Comparison of ENCODE assay signal across 8 mouse cellular contexts in genomic region chr5:34949769-34950211, GRCm38 (mm10). TPM values are rescaled to one million over a fixed set of nuclear protein-coding genes. Genes with fewer than 3 reads are reported as not detected.
DNase-seq lines count a peak whose midpoint lies in the region; ATAC-seq and TF ChIP-seq lines count a peak whose summit lies in the region.

No protein-coding gene starts in this region.

- TF ChIP-seq POLR2A in ES-Bruce4 (IDR thresholded peaks at IDR 0.05; ENCODE audit: insufficient read depth, low read length), result no peak

- peak overlapping the region; percentile 81 for H3K4me3 ChIP-seq in heart, embryonic 15.5 days
- H3K4me3 ChIP-seq in ES-Bruce4 (ENCODE audit: low read depth, low read length), result peak overlapping the region; percentile 65
- peak overlapping the region; percentile 67 for H3K4me3 ChIP-seq in limb, embryonic 15.5 days

- peaks cover 5% of the 10 kb centered on the region; the same call in 1 of the 2 replicates for H3K36me3 ChIP-seq in heart, embryonic 15.5 days
- no peaks in the 10 kb centered on the region for H3K36me3 ChIP-seq in ES-Bruce4 (ENCODE audit: control insufficient read depth, insufficient read depth, low read length, poor library complexity, severe bottlenecking)
- peaks cover 4% of the 10 kb centered on the region; the same call in 1 of the 2 replicates for H3K36me3 ChIP-seq in limb, embryonic 15.5 days

- 3% methylated on average over 12 of the region's 12 CpGs for whole genome bisulfite sequencing in heart, embryonic 15.5 days
- WGBS in limb, embryonic 15.5 days, result under 1% methylated on average over 12 of the region's 12 CpGs

- DNase-seq in heart, postnatal 36 days, result no peak
- peak; percentile 50 for DNase-seq in thymus, postnatal 4 days
- DNase-seq in gastrocnemius, postnatal 10 days, result no peak
- DNase-seq in adipocyte (ENCODE audit: low spot score), result no peak

- no peak; the same call in 1 of the 2 replicates for ATAC-seq in heart, embryonic 15.5 days (replicated peaks; ENCODE audit: insufficient number of reproducible peaks, insufficient read depth, low FRiP score, low read depth)
- peak; percentile 21 for ATAC-seq in erythroblast, adult 5-6 weeks (replicated peaks; ENCODE audit: low FRiP score, poor library complexity, severe bottlenecking)
- ATAC-seq in limb, embryonic 15.5 days (ENCODE audit: insufficient number of reproducible peaks, low FRiP score, low TSS enrichment, low read depth), result peak; percentile 8; the same call in 1 of the 2 replicates

- H3K27ac ChIP-seq in heart, embryonic 15.5 days, result peak overlapping the region; percentile 87
- no peak overlapping the region for H3K27ac ChIP-seq in ES-Bruce4 (ENCODE audit: insufficient read depth, low read length)
- H3K27ac ChIP-seq in limb, embryonic 15.5 days, result peak overlapping the region; percentile 83

- H3K9ac ChIP-seq in heart, embryonic 15.5 days, result peak overlapping the region; percentile 94
- H3K9ac ChIP-seq in ES-Bruce4 (ENCODE audit: low read depth, poor library complexity, severe bottlenecking), result peak overlapping the region; percentile 92
- peak overlapping the region; percentile 73 for H3K9ac ChIP-seq in limb, embryonic 15.5 days

- intact Hi-C loops in heart, postnatal 36 days (cut with DNase I), result loop anchor here (2.0 kb wide), 1 partner anchor 17 kb away; no protein-coding TSS in a partner anchor

- H3K4me1 ChIP-seq in heart, embryonic 15.5 days (replicated peaks), result peaks cover 41% of the 10 kb centered on the region
- no peaks in the 10 kb centered on the region for H3K4me1 ChIP-seq in ES-Bruce4 (ENCODE audit: control insufficient read depth, insufficient read depth, low read length)
- peaks cover 24% of the 10 kb centered on the region for H3K4me1 ChIP-seq in limb, embryonic 15.5 days

- TF ChIP-seq EP300 in ES-Bruce4 (IDR thresholded peaks at IDR 0.05; ENCODE audit: insufficient read depth, low read depth, low read length), result no peak

- peak overlapping the region; percentile 85 for H3K4me2 ChIP-seq in heart, embryonic 15.5 days
- H3K4me2 ChIP-seq in limb, embryonic 15.5 days, result peak overlapping the region; percentile 78

- no peak for TF ChIP-seq CTCF in ES-Bruce4 (IDR thresholded peaks at IDR 0.05; ENCODE audit: low read depth, low read length)

- no peaks in the 10 kb centered on the region for H3K9me3 ChIP-seq in heart, embryonic 15.5 days (replicated peaks)
- no peaks in the 10 kb centered on the region for H3K9me3 ChIP-seq in ES-Bruce4 (replicated peaks; ENCODE audit: control insufficient read depth, insufficient read depth, low read length, poor library complexity, severe bottlenecking)
- no peaks in the 10 kb centered on the region for H3K9me3 ChIP-seq in limb, embryonic 15.5 days

- no peaks in the 10 kb centered on the region for H3K27me3 ChIP-seq in heart, embryonic 15.5 days
- H3K27me3 ChIP-seq in ES-Bruce4 (ENCODE audit: control insufficient read depth, insufficient read depth, low read length, poor library complexity, severe bottlenecking), result no peaks in the 10 kb centered on the region
- H3K27me3 ChIP-seq in limb, embryonic 15.5 days, result no peaks in the 10 kb centered on the region

RNA-seq across cellular contexts. Expression of gene Rgs12, which starts 0.5 kb away (rescaled TPM):
- 28.7 and 35.0 TPM in 2 replicates for polyA plus RNA-seq in heart, embryonic 15.5 days (2015; fragmentation: Nextera tagmentation; extraction: Ambion mirVana)
- 10 to 100 TPM; 15.6 to 16.2 TPM for total RNA-seq in heart, postnatal 36 days (2021)
- 23.4 and 27.0 TPM in 2 replicates for polyA plus RNA-seq in ES-Bruce4 (2011; ENCODE audit: insufficient read depth, insufficient read length, low read depth, missing spikeins)
- total RNA-seq in erythroblast, adult 5-6 weeks (2015; ENCODE audit: low replicate concordance), result 6.7 and 13.6 TPM in 2 replicates
- 23.3 and 25.0 TPM in 2 replicates for total RNA-seq in erythroblast, adult 5-6 weeks (2017; ENCODE audit: low replicate concordance)
- polyA plus RNA-seq in limb, embryonic 15.5 days (2015; fragmentation: Nextera tagmentation; extraction: Ambion mirVana), result 36.4 and 37.5 TPM in 2 replicates
- total RNA-seq in gastrocnemius, postnatal 10 days (2021), result 10 to 100 TPM; 13.7 to 16.6 TPM

RNA-seq across cellular contexts. Expression of gene Msantd1, which starts 42.0 kb away (rescaled TPM):
- polyA plus RNA-seq in heart, embryonic 15.5 days (2015; fragmentation: Nextera tagmentation; extraction: Ambion mirVana), result 0.27 TPM in 1 of 2 replicates, not detected in the other
- total RNA-seq in heart, postnatal 36 days (2021), result under 1 TPM; 0.39 to 0.60 TPM
- polyA plus RNA-seq in ES-Bruce4 (2011; ENCODE audit: insufficient read depth, insufficient read length, low read depth, missing spikeins), result 1.4 TPM in 1 of 2 replicates, not detected in the other
- not detected in 2 replicates for total RNA-seq in erythroblast, adult 5-6 weeks (2015; ENCODE audit: low replicate concordance)
- total RNA-seq in erythroblast, adult 5-6 weeks (2017; ENCODE audit: low replicate concordance), result 8.2 TPM in 1 of 2 replicates, not detected in the other
- 0.68 and 0.82 TPM in 2 replicates for polyA plus RNA-seq in limb, embryonic 15.5 days (2015; fragmentation: Nextera tagmentation; extraction: Ambion mirVana)
- under 1 TPM; 0.14 to 0.97 TPM for total RNA-seq in gastrocnemius, postnatal 10 days (2021)
